Mouse (Mus musculus): Measurements from ENCODE around the gene Tbc1d15. TPM values are rescaled to one million over a fixed set of nuclear protein-coding genes. Genes with fewer than 3 reads are reported as not detected.

Gene Tbc1d15
- polyA plus RNA-seq (2014; fragmentation: Nextera tagmentation; extraction: Ambion mirVana), result 42.3 and 48.1 TPM in 2 replicates

GRCm38 (mm10) chr10:115251088-115251934 is at the start of gene Tbc1d15:
Gene Tbc1d15 (minus strand): TSS chr10:115251467.
- peak within 1 kb of the TSS; percentile 70 to 76 for H3K27ac ChIP-seq (replicated peaks in 1 of 2; ENCODE audit: control insufficient read depth in 1 of 2, insufficient read depth in 1 of 2, low read depth in 2 of 2, low read length in 2 of 2)
- H3K4me1 ChIP-seq (ENCODE audit: control insufficient read depth in 2 of 2, insufficient read depth in 2 of 2, low read length in 2 of 2), result peaks cover 7 to 20% of the 10 kb centered on the region in 2 experiments
- no peaks in the 10 kb centered on the region for H3K9me3 ChIP-seq (ENCODE audit: control insufficient read depth, low read length)
- peak within 1 kb of the TSS; percentile 94 for H3K9ac ChIP-seq (ENCODE audit: low read length)
- no peaks in the 10 kb centered on the region for H3K27me3 ChIP-seq (ENCODE audit: control insufficient read depth, insufficient read depth, low read length)
- peak within 1 kb of the TSS; percentile 81 for H3K4me2 ChIP-seq (ENCODE audit: low read length)
- WGBS, result under 1% methylated on average over 66 of the region's 67 CpGs
- ATAC-seq (ENCODE audit: insufficient number of reproducible peaks, insufficient read depth, low FRiP score, low read depth), result peak; percentile 96
- H3K36me3 ChIP-seq (ENCODE audit: control insufficient read depth, insufficient read depth, low read length), result no peaks in the 10 kb centered on the region
- H3K4me3 ChIP-seq (ENCODE audit: control insufficient read depth in 1 of 2, insufficient read depth in 1 of 2, low read depth in 1 of 2, low read length in 2 of 2), result peak within 1 kb of the TSS; percentile 88 to 91

- Histone ChIP-seq H3K4me1 (ENCODE audit: control insufficient read depth in 2 of 2, insufficient read depth in 2 of 2, low read length in 2 of 2) (no peaks in the 10 kb centered on the region), H3K27me3 (ENCODE audit: control insufficient read depth, insufficient read depth, low read length) (no peaks in the 10 kb centered on the region), H3K27ac (replicated peaks in 1 of 2; ENCODE audit: control insufficient read depth in 1 of 2, insufficient read depth in 1 of 2, low read depth in 2 of 2, low read length in 2 of 2) (no peak overlapping the region), H3K9ac (ENCODE audit: low read length) (no peak overlapping the region), H3K4me3 (ENCODE audit: control insufficient read depth in 1 of 2, insufficient read depth in 1 of 2, low read depth in 1 of 2, low read length in 2 of 2) (no peak overlapping the region), H3K9me3 (ENCODE audit: control insufficient read depth, low read length) (no peaks in the 10 kb centered on the region), H3K4me2 (ENCODE audit: low read length) (no peak overlapping the region), H3K36me3 (ENCODE audit: control insufficient read depth, insufficient read depth, low read length) (peaks cover 75% of the 10 kb centered on the region)
- no peak for ATAC-seq (ENCODE audit: insufficient number of reproducible peaks, insufficient read depth, low FRiP score, low read depth)
- WGBS, result 92% methylated on average over 4 of the region's 4 CpGs
Measured at GRCm38 (mm10) chr10:115298683-115299082, 47.4 kb upstream of the Tbc1d15 start.

GRCm38 (mm10) chr10:115297582-115297981 is 46.3 kb upstream of the Tbc1d15 start:
- Histone ChIP-seq H3K9me3 (ENCODE audit: control insufficient read depth, low read length) (no peaks in the 10 kb centered on the region), H3K4me1 (ENCODE audit: control insufficient read depth in 2 of 2, insufficient read depth in 2 of 2, low read length in 2 of 2) (no peaks in the 10 kb centered on the region), H3K9ac (ENCODE audit: low read length) (no peak overlapping the region), H3K4me2 (ENCODE audit: low read length) (no peak overlapping the region), H3K27me3 (ENCODE audit: control insufficient read depth, insufficient read depth, low read length) (no peaks in the 10 kb centered on the region), H3K27ac (replicated peaks in 1 of 2; ENCODE audit: control insufficient read depth in 1 of 2, insufficient read depth in 1 of 2, low read depth in 2 of 2, low read length in 2 of 2) (no peak overlapping the region), H3K4me3 (ENCODE audit: control insufficient read depth in 1 of 2, insufficient read depth in 1 of 2, low read depth in 1 of 2, low read length in 2 of 2) (no peak overlapping the region), H3K36me3 (ENCODE audit: control insufficient read depth, insufficient read depth, low read length) (peaks cover 84% of the 10 kb centered on the region)
- ATAC-seq (ENCODE audit: insufficient number of reproducible peaks, insufficient read depth, low FRiP score, low read depth), result no peak; the same call in 1 of the 2 replicates
- WGBS, result 90% methylated on average over 5 of the region's 5 CpGs

GRCm38 (mm10) chr10:115296401-115296935 is 45.2 kb upstream of the Tbc1d15 start:
- H3K4me3 ChIP-seq (ENCODE audit: control insufficient read depth in 1 of 2, insufficient read depth in 1 of 2, low read depth in 1 of 2, low read length in 2 of 2), result no peak overlapping the region
- H3K27me3 ChIP-seq (ENCODE audit: control insufficient read depth, insufficient read depth, low read length), result no peaks in the 10 kb centered on the region
- WGBS, result 78% methylated on average over 9 of the region's 9 CpGs
- no peak for ATAC-seq (ENCODE audit: insufficient number of reproducible peaks, insufficient read depth, low FRiP score, low read depth)
- H3K4me1 ChIP-seq (ENCODE audit: control insufficient read depth in 2 of 2, insufficient read depth in 2 of 2, low read length in 2 of 2), result no peaks in the 10 kb centered on the region
- H3K4me2 ChIP-seq (ENCODE audit: low read length), result no peak overlapping the region
- no peak overlapping the region for H3K27ac ChIP-seq (replicated peaks in 1 of 2; ENCODE audit: control insufficient read depth in 1 of 2, insufficient read depth in 1 of 2, low read depth in 2 of 2, low read length in 2 of 2)
- no peaks in the 10 kb centered on the region for H3K9me3 ChIP-seq (ENCODE audit: control insufficient read depth, low read length)
- H3K36me3 ChIP-seq (ENCODE audit: control insufficient read depth, insufficient read depth, low read length), result peaks cover 84% of the 10 kb centered on the region
- no peak overlapping the region for H3K9ac ChIP-seq (ENCODE audit: low read length)

- no peak for ATAC-seq (ENCODE audit: insufficient number of reproducible peaks, insufficient read depth, low FRiP score, low read depth)
- H3K9me3 ChIP-seq (ENCODE audit: control insufficient read depth, low read length), result no peaks in the 10 kb centered on the region
- H3K4me3 ChIP-seq (ENCODE audit: control insufficient read depth in 1 of 2, insufficient read depth in 1 of 2, low read depth in 1 of 2, low read length in 2 of 2), result no peak overlapping the region
- no peaks in the 10 kb centered on the region for H3K27me3 ChIP-seq (ENCODE audit: control insufficient read depth, insufficient read depth, low read length)
- H3K9ac ChIP-seq (ENCODE audit: low read length), result no peak overlapping the region
- no peaks in the 10 kb centered on the region for H3K4me1 ChIP-seq (ENCODE audit: control insufficient read depth in 2 of 2, insufficient read depth in 2 of 2, low read length in 2 of 2)
- H3K27ac ChIP-seq (replicated peaks in 1 of 2; ENCODE audit: control insufficient read depth in 1 of 2, insufficient read depth in 1 of 2, low read depth in 2 of 2, low read length in 2 of 2), result no peak overlapping the region
- peaks cover 84% of the 10 kb centered on the region for H3K36me3 ChIP-seq (ENCODE audit: control insufficient read depth, insufficient read depth, low read length)
- WGBS, result 97% methylated on average over 3 of the region's 3 CpGs
- H3K4me2 ChIP-seq (ENCODE audit: low read length), result no peak overlapping the region
Measured at GRCm38 (mm10) chr10:115295162-115295561, 43.9 kb upstream of the Tbc1d15 start.

GRCm38 (mm10) chr10:115294715-115295114 is 43.4 kb upstream of the Tbc1d15 start:
- H3K4me3 ChIP-seq (ENCODE audit: control insufficient read depth in 1 of 2, insufficient read depth in 1 of 2, low read depth in 1 of 2, low read length in 2 of 2), result no peak overlapping the region
- H3K36me3 ChIP-seq (ENCODE audit: control insufficient read depth, insufficient read depth, low read length), result peaks cover 84% of the 10 kb centered on the region
- H3K4me2 ChIP-seq (ENCODE audit: low read length), result no peak overlapping the region
- no peak overlapping the region for H3K9ac ChIP-seq (ENCODE audit: low read length)
- no peaks in the 10 kb centered on the region for H3K27me3 ChIP-seq (ENCODE audit: control insufficient read depth, insufficient read depth, low read length)
- no peak for ATAC-seq (ENCODE audit: insufficient number of reproducible peaks, insufficient read depth, low FRiP score, low read depth)
- 95% methylated on average over 7 of the region's 7 CpGs for WGBS
- no peaks in the 10 kb centered on the region for H3K4me1 ChIP-seq (ENCODE audit: control insufficient read depth in 2 of 2, insufficient read depth in 2 of 2, low read length in 2 of 2)
- no peak overlapping the region for H3K27ac ChIP-seq (replicated peaks in 1 of 2; ENCODE audit: control insufficient read depth in 1 of 2, insufficient read depth in 1 of 2, low read depth in 2 of 2, low read length in 2 of 2)
- no peaks in the 10 kb centered on the region for H3K9me3 ChIP-seq (ENCODE audit: control insufficient read depth, low read length)

- no peak for ATAC-seq (ENCODE audit: insufficient number of reproducible peaks, insufficient read depth, low FRiP score, low read depth)
- no peak overlapping the region for H3K27ac ChIP-seq (replicated peaks in 1 of 2; ENCODE audit: control insufficient read depth in 1 of 2, insufficient read depth in 1 of 2, low read depth in 2 of 2, low read length in 2 of 2)
- 94% methylated on average over 7 of the region's 7 CpGs for WGBS
- peaks cover 83% of the 10 kb centered on the region for H3K36me3 ChIP-seq (ENCODE audit: control insufficient read depth, insufficient read depth, low read length)
- H3K9me3 ChIP-seq (ENCODE audit: control insufficient read depth, low read length), result no peaks in the 10 kb centered on the region
- H3K4me2 ChIP-seq (ENCODE audit: low read length), result no peak overlapping the region
- H3K4me1 ChIP-seq (ENCODE audit: control insufficient read depth in 2 of 2, insufficient read depth in 2 of 2, low read length in 2 of 2), result no peaks in the 10 kb centered on the region
- H3K27me3 ChIP-seq (ENCODE audit: control insufficient read depth, insufficient read depth, low read length), result no peaks in the 10 kb centered on the region
- H3K9ac ChIP-seq (ENCODE audit: low read length), result no peak overlapping the region
- no peak overlapping the region for H3K4me3 ChIP-seq (ENCODE audit: control insufficient read depth in 1 of 2, insufficient read depth in 1 of 2, low read depth in 1 of 2, low read length in 2 of 2)
Measured at GRCm38 (mm10) chr10:115293946-115294345, 42.7 kb upstream of the Tbc1d15 start.

Data from heart, embryonic 14.5 days (tissue).